Mouse (Mus musculus) heart, embryonic 15.5 days (tissue): ENCODE data around the gene Cped1. TPM values are rescaled to one million over a fixed set of nuclear protein-coding genes. Genes with fewer than 3 reads are reported as not detected.
A peak's percentile ranks its signal among the peaks of the same experiment; 100 is the strongest.

Experiments used
- ATAC-seq: fragments of 200-750 bp; cut with Nextera tagmentation; replicated peaks from 2 replicates; pipeline ENCODE4 v1.8.0; 2017; ENCODE audit warnings: low read depth, moderate TSS enrichment; ENCODE audit not compliant: insufficient number of reproducible peaks, insufficient read depth, low FRiP score
- H3K27ac ChIP-seq: fragments of 300-500 bp; sonication (generic); 2 replicates; pipeline ENCODE4 v1.5.1; 2015; ENCODE audit warnings: mild to moderate bottlenecking, inconsistent platforms
- H3K27me3 ChIP-seq: fragments of 300-500 bp; sonication (generic); 2 replicates; pipeline ENCODE4 v1.6.1; 2015; ENCODE audit warnings: inconsistent platforms
- H3K36me3 ChIP-seq: fragments of 300-500 bp; sonication (generic); 2 replicates; pipeline ENCODE4 v1.6.1; 2015; ENCODE audit warnings: mild to moderate bottlenecking, inconsistent platforms
- H3K4me1 ChIP-seq: fragments of 300-500 bp; sonication (generic); replicated peaks from 2 replicates; pipeline ENCODE4 v1.6.1; 2015; ENCODE audit warnings: inconsistent platforms
- H3K4me2 ChIP-seq: fragments of 300-500 bp; sonication (generic); 2 replicates; pipeline ENCODE4 v1.6.1; 2015; ENCODE audit warnings: inconsistent platforms, mild to moderate bottlenecking, moderate library complexity
- H3K4me3 ChIP-seq: fragments of 300-500 bp; sonication (generic); 2 replicates; pipeline ENCODE4 v1.5.1; 2015; ENCODE audit warnings: mild to moderate bottlenecking, inconsistent platforms
- H3K9ac ChIP-seq: fragments of 300-500 bp; sonication (generic); 2 replicates; pipeline ENCODE4 v1.6.1; 2015; ENCODE audit warnings: mild to moderate bottlenecking, inconsistent platforms
- H3K9me3 ChIP-seq: fragments of 300-500 bp; sonication (generic); replicated peaks from 2 replicates; pipeline ENCODE4 v1.6.1; 2016; ENCODE audit warnings: inconsistent platforms
- WGBS: fragments of 180-500 bp; shearing (Covaris S2); methylation state at CpG from one replicate; pipeline ENCODE4 v1.1.7; 2015; ENCODE audit warnings: mixed read lengths; 5-methylcytosine and 5-hydroxymethylcytosine counted together
- polyA plus RNA-seq: library from polyadenylated mRNA; unstranded; fragments of >200 nt; fragmentation: Nextera tagmentation; extraction: Ambion mirVana; gene quantifications from 2 replicates; pipeline ENCODE4 v1.2.1, GENCODE M21; 2015

Gene Cped1
- 4.7 and 5.7 TPM in 2 replicates for polyA plus RNA-seq

GRCm38 (mm10) chr6:21985732-21986540, at the start of gene Cped1:
TSS of gene Cped1 (plus strand) at chr6:21985916.
- H3K27me3 ChIP-seq, result no peaks in the 10 kb centered on the region
- peak within 1 kb of the TSS; percentile 47 for H3K27ac ChIP-seq
- H3K4me1 ChIP-seq, result peaks cover 13% of the 10 kb centered on the region; the same call in 1 of the 2 replicates
- peak; percentile 65 for ATAC-seq
- under 1% methylated on average over 38 of the region's 38 CpGs for WGBS
- H3K9me3 ChIP-seq, result no peaks in the 10 kb centered on the region
- H3K4me3 ChIP-seq, result peak within 1 kb of the TSS; percentile 57
- no peaks in the 10 kb centered on the region for H3K36me3 ChIP-seq
- peak within 1 kb of the TSS; percentile 82 for H3K4me2 ChIP-seq
- H3K9ac ChIP-seq, result peak within 1 kb of the TSS; percentile 56

- no peak for ATAC-seq
- 73% methylated on average over 4 of the region's 4 CpGs for WGBS
Observed at GRCm38 (mm10) chr6:21937981-21938635, 47.6 kb upstream of the Cped1 start.

GRCm38 (mm10) chr6:21949226-21949731, 36.4 kb upstream of the Cped1 start, which contains the start of gene Ing3:
TSS of gene Ing3 (plus strand) at chr6:21949571.
- Histone ChIP-seq H3K4me3 (peak within 1 kb of the TSS; percentile 74), H3K9ac (peak within 1 kb of the TSS; percentile 76), H3K27me3 (no peaks in the 10 kb centered on the region), H3K4me1 (peaks cover 10% of the 10 kb centered on the region), H3K36me3 (peaks cover 15% of the 10 kb centered on the region), H3K4me2 (peak within 1 kb of the TSS; percentile 70), H3K9me3 (no peaks in the 10 kb centered on the region), H3K27ac (peak within 1 kb of the TSS; percentile 98)
- under 1% methylated on average over 35 of the region's 35 CpGs for WGBS
- peak; percentile 99 for ATAC-seq

More at GRCm38 (mm10) chr6:21937981-21938635, 47.6 kb upstream of the Cped1 start:
- H3K9me3 ChIP-seq, result no peaks in the 10 kb centered on the region
- no peaks in the 10 kb centered on the region for H3K36me3 ChIP-seq
- no peaks in the 10 kb centered on the region for H3K4me1 ChIP-seq
- no peak overlapping the region for H3K27ac ChIP-seq
- no peaks in the 10 kb centered on the region for H3K27me3 ChIP-seq
- H3K4me2 ChIP-seq, result no peak overlapping the region
- H3K9ac ChIP-seq, result no peak overlapping the region
- H3K4me3 ChIP-seq, result no peak overlapping the region

GRCm38 (mm10) chr6:21949771-21950448, 35.8 kb upstream of the Cped1 start:
- H3K4me1 ChIP-seq, result peaks cover 10% of the 10 kb centered on the region

GRCm38 (mm10) chr6:21950676-21951075, 35.0 kb upstream of the Cped1 start:
- no peak for ATAC-seq
- peaks cover 10% of the 10 kb centered on the region for H3K4me1 ChIP-seq
- peak overlapping the region; percentile 76 for H3K9ac ChIP-seq
- H3K27me3 ChIP-seq, result no peaks in the 10 kb centered on the region
- peak overlapping the region; percentile 70 for H3K4me2 ChIP-seq
- peak overlapping the region; percentile 98; the same call in 1 of the 2 replicates for H3K27ac ChIP-seq
- WGBS, result 87% methylated on average over 2 of the region's 2 CpGs
- H3K36me3 ChIP-seq, result peaks cover 24% of the 10 kb centered on the region
- H3K9me3 ChIP-seq, result no peaks in the 10 kb centered on the region
- H3K4me3 ChIP-seq, result peak overlapping the region; percentile 74

More at GRCm38 (mm10) chr6:21949771-21950448, 35.8 kb upstream of the Cped1 start:
- ATAC-seq, result peak; percentile 92
- under 1% methylated on average over 54 of the region's 68 CpGs for WGBS
- H3K9me3 ChIP-seq, result no peaks in the 10 kb centered on the region
- peak overlapping the region; percentile 98 for H3K27ac ChIP-seq
- H3K9ac ChIP-seq, result peak overlapping the region; percentile 76
- H3K36me3 ChIP-seq, result peaks cover 18% of the 10 kb centered on the region
- no peaks in the 10 kb centered on the region for H3K27me3 ChIP-seq
- H3K4me3 ChIP-seq, result peak overlapping the region; percentile 74
- peak overlapping the region; percentile 70 for H3K4me2 ChIP-seq

- H3K4me1 ChIP-seq, result peaks cover 5% of the 10 kb centered on the region
- H3K4me2 ChIP-seq, result no peak overlapping the region
- 0 out of 2 replicates have a peak, but pooled peaks have one; percentile 31 for ATAC-seq
- peaks cover 45% of the 10 kb centered on the region for H3K36me3 ChIP-seq
- no peak overlapping the region for H3K4me3 ChIP-seq
- no peak overlapping the region for H3K9ac ChIP-seq
- H3K27me3 ChIP-seq, result no peaks in the 10 kb centered on the region
- no peaks in the 10 kb centered on the region for H3K9me3 ChIP-seq
- H3K27ac ChIP-seq, result no peak overlapping the region
- WGBS, result 86% methylated on average over 4 of the region's 4 CpGs
Observed at GRCm38 (mm10) chr6:21955468-21955867, 30.2 kb upstream of the Cped1 start.

- Histone ChIP-seq H3K4me1 (no peaks in the 10 kb centered on the region), H3K27ac (no peak overlapping the region), H3K4me2 (no peak overlapping the region), H3K9me3 (no peaks in the 10 kb centered on the region), H3K27me3 (no peaks in the 10 kb centered on the region), H3K4me3 (no peak overlapping the region), H3K36me3 (peaks cover 35% of the 10 kb centered on the region), H3K9ac (no peak overlapping the region)
- WGBS, result 86% methylated on average over 4 of the region's 4 CpGs
- no peak for ATAC-seq
Observed at GRCm38 (mm10) chr6:21958922-21959321, 26.8 kb upstream of the Cped1 start.

GRCm38 (mm10) chr6:21959909-21960308, 25.8 kb upstream of the Cped1 start:
- 97% methylated on average over 5 of the region's 5 CpGs for WGBS
- Histone ChIP-seq H3K4me1 (no peaks in the 10 kb centered on the region), H3K4me3 (no peak overlapping the region), H3K9ac (no peak overlapping the region), H3K36me3 (peaks cover 32% of the 10 kb centered on the region), H3K27ac (no peak overlapping the region), H3K4me2 (no peak overlapping the region), H3K9me3 (no peaks in the 10 kb centered on the region), H3K27me3 (no peaks in the 10 kb centered on the region)
- ATAC-seq, result no peak

- no peak overlapping the region for H3K9ac ChIP-seq
- ATAC-seq, result no peak
- 79% methylated on average over 2 of the region's 2 CpGs for WGBS
- no peak overlapping the region for H3K4me2 ChIP-seq
- no peak overlapping the region for H3K4me3 ChIP-seq
- no peaks in the 10 kb centered on the region for H3K9me3 ChIP-seq
- no peaks in the 10 kb centered on the region for H3K27me3 ChIP-seq
- H3K4me1 ChIP-seq, result no peaks in the 10 kb centered on the region
- no peak overlapping the region for H3K27ac ChIP-seq
- H3K36me3 ChIP-seq, result peaks cover 16% of the 10 kb centered on the region
Observed at GRCm38 (mm10) chr6:21977532-21977931, 8.2 kb upstream of the Cped1 start.

- 37% methylated on average over 1 of the region's 1 CpGs for WGBS
- Histone ChIP-seq H3K4me2 (no peak overlapping the region), H3K4me3 (no peak overlapping the region), H3K36me3 (no peaks in the 10 kb centered on the region), H3K4me1 (peaks cover 7% of the 10 kb centered on the region; the same call in 1 of the 2 replicates), H3K27me3 (no peaks in the 10 kb centered on the region), H3K27ac (no peak overlapping the region), H3K9me3 (no peaks in the 10 kb centered on the region), H3K9ac (no peak overlapping the region)
- ATAC-seq, result no peak
Observed at GRCm38 (mm10) chr6:21981114-21981513, 4.6 kb upstream of the Cped1 start.
